Comparison of ENCODE assay signal across 15 mouse cellular contexts in genomic region chr6:127853241-127853640, GRCm38 (mm10). TPM values are rescaled to one million over a fixed set of nuclear protein-coding genes. Genes with fewer than 3 reads are reported as not detected.
DNase-seq lines count a peak whose midpoint lies in the region; ATAC-seq and TF ChIP-seq lines count a peak whose summit lies in the region.
"Had no signal": no experiment of that assay in that cellular context is flagged by ENCODE, and none has a peak within 500 bp of the region (broad histone marks: within the 10 kb centered on the region; RNA-seq: fewer than 3 reads in every experiment).

No protein-coding gene starts in this region.

- no peaks in the 10 kb centered on the region for H3K36me3 ChIP-seq in heart, embryonic 16.5 days (ENCODE audit: control insufficient read depth, insufficient read depth)
- no peaks in the 10 kb centered on the region for H3K36me3 ChIP-seq in embryonic facial prominence, embryonic 12.5 days
- no peaks in the 10 kb centered on the region for H3K36me3 ChIP-seq in limb, embryonic 11.5 days (ENCODE audit: control insufficient read depth, insufficient read depth, low read length)
- H3K36me3 ChIP-seq in lung, postnatal 0 days (ENCODE audit: insufficient read depth, low read length), result no peaks in the 10 kb centered on the region
- H3K36me3 ChIP-seq in kidney, embryonic 15.5 days, result no peaks in the 10 kb centered on the region
- H3K36me3 ChIP-seq: neural tube, embryonic 15.5 days had no signal

- no peak overlapping the region for H3K27ac ChIP-seq in heart, embryonic 16.5 days (ENCODE audit: low read length)
- peak overlapping the region; percentile 46; the same call in 1 of the 2 replicates for H3K27ac ChIP-seq in embryonic facial prominence, embryonic 12.5 days
- peak overlapping the region; percentile 68 for H3K27ac ChIP-seq in limb, embryonic 11.5 days (replicated peaks; ENCODE audit: low read depth, low read length)
- peak overlapping the region; percentile 81 for H3K27ac ChIP-seq in lung, postnatal 0 days (ENCODE audit: low read length)
- no peak overlapping the region for H3K27ac ChIP-seq in kidney, embryonic 15.5 days

- no peak overlapping the region for H3K4me3 ChIP-seq in heart, embryonic 16.5 days (ENCODE audit: low read length)
- H3K4me3 ChIP-seq in embryonic facial prominence, embryonic 12.5 days, result no peak overlapping the region
- H3K4me3 ChIP-seq in limb, embryonic 11.5 days (ENCODE audit: low read depth, low read length), result no peak overlapping the region
- no peak overlapping the region for H3K4me3 ChIP-seq in lung, postnatal 0 days (ENCODE audit: low read depth, low read length)
- no peak overlapping the region for H3K4me3 ChIP-seq in kidney, embryonic 15.5 days (replicated peaks)
- H3K4me3 ChIP-seq: neural tube, embryonic 15.5 days had no signal

- no peak overlapping the region for H3K9ac ChIP-seq in heart, embryonic 16.5 days (ENCODE audit: low read length)
- H3K9ac ChIP-seq in embryonic facial prominence, embryonic 12.5 days, result no peak overlapping the region
- no peak overlapping the region for H3K9ac ChIP-seq in limb, embryonic 11.5 days (ENCODE audit: low read length)
- no peak overlapping the region for H3K9ac ChIP-seq in lung, postnatal 0 days (replicated peaks; ENCODE audit: low read depth)
- no peak overlapping the region for H3K9ac ChIP-seq in kidney, embryonic 15.5 days
- H3K9ac ChIP-seq: neural tube, embryonic 15.5 days had no signal

- ATAC-seq in heart, embryonic 16.5 days (replicated peaks; ENCODE audit: extremely low read depth, insufficient read depth, low FRiP score), result no peak
- no peak for ATAC-seq in embryonic facial prominence, embryonic 12.5 days (ENCODE audit: insufficient number of reproducible peaks, insufficient read depth, low FRiP score, low TSS enrichment)
- no peak for ATAC-seq in limb, embryonic 11.5 days (ENCODE audit: insufficient number of reproducible peaks, low FRiP score, low TSS enrichment, low read depth)
- peak; percentile 86 for ATAC-seq in lung, postnatal 0 days
- ATAC-seq in kidney, embryonic 15.5 days (replicated peaks; ENCODE audit: low FRiP score), result no peak
- ATAC-seq: inflammation-experienced regulatory T-cells, adult 6 months had no signal

- 75% methylated on average over 7 of the region's 7 CpGs for WGBS in heart, embryonic 16.5 days
- 91% methylated on average over 7 of the region's 7 CpGs for WGBS in embryonic facial prominence, embryonic 12.5 days
- 90% methylated on average over 7 of the region's 7 CpGs for WGBS in limb, embryonic 11.5 days
- 63% methylated on average over 7 of the region's 7 CpGs for WGBS in lung, postnatal 0 days
- 96% methylated on average over 7 of the region's 7 CpGs for WGBS in kidney, embryonic 15.5 days

- TF ChIP-seq EP300 in lung, postnatal 0 days (IDR thresholded peaks at IDR 0.05), result peak; percentile 97

- no peaks in the 10 kb centered on the region for H3K9me3 ChIP-seq in heart, embryonic 16.5 days (replicated peaks; ENCODE audit: control insufficient read depth, low read length)
- no peaks in the 10 kb centered on the region for H3K9me3 ChIP-seq in embryonic facial prominence, embryonic 12.5 days
- no peaks in the 10 kb centered on the region for H3K9me3 ChIP-seq in limb, embryonic 11.5 days (ENCODE audit: control insufficient read depth, low read length)
- no peaks in the 10 kb centered on the region for H3K9me3 ChIP-seq in lung, postnatal 0 days (ENCODE audit: low read length)
- no peaks in the 10 kb centered on the region for H3K9me3 ChIP-seq in kidney, embryonic 15.5 days (replicated peaks)
- H3K9me3 ChIP-seq: neural tube, embryonic 15.5 days had no signal

- peaks cover 8% of the 10 kb centered on the region; the same call in 1 of the 2 replicates for H3K4me1 ChIP-seq in heart, embryonic 16.5 days (ENCODE audit: control insufficient read depth, insufficient read depth, low read length)
- peaks cover 26% of the 10 kb centered on the region for H3K4me1 ChIP-seq in embryonic facial prominence, embryonic 12.5 days
- peaks cover 28% of the 10 kb centered on the region for H3K4me1 ChIP-seq in limb, embryonic 11.5 days (ENCODE audit: control insufficient read depth, insufficient read depth, low read length)
- H3K4me1 ChIP-seq in lung, postnatal 0 days (ENCODE audit: insufficient read depth, low read depth, low read length), result no peaks in the 10 kb centered on the region; the same call in 1 of the 2 replicates
- peaks cover 14% of the 10 kb centered on the region for H3K4me1 ChIP-seq in kidney, embryonic 15.5 days

- no peak for TF ChIP-seq CTCF in lung, postnatal 0 days (IDR thresholded peaks at IDR 0.05)

- peak overlapping the region; percentile 41; the same call in 1 of the 2 replicates for H3K4me2 ChIP-seq in heart, embryonic 16.5 days (ENCODE audit: low read depth, low read length)
- peak overlapping the region; percentile 31 for H3K4me2 ChIP-seq in embryonic facial prominence, embryonic 12.5 days (replicated peaks)
- no peak overlapping the region for H3K4me2 ChIP-seq in limb, embryonic 11.5 days (ENCODE audit: low read depth, severe bottlenecking)
- H3K4me2 ChIP-seq in lung, postnatal 0 days (replicated peaks; ENCODE audit: low read depth, low read length), result peak overlapping the region; percentile 37
- H3K4me2 ChIP-seq in kidney, embryonic 15.5 days, result no peak overlapping the region

- DNase-seq in heart, adult 18-20 months, result no peak
- no peak for DNase-seq in limb, embryonic 11.5 days (ENCODE audit: low spot score)
- peak; percentile 94 for DNase-seq in lung, postnatal 0 days (ENCODE audit: low spot score)
- DNase-seq in right cerebral cortex, postnatal 25 days, result no peak
- no peak for DNase-seq in Muller cell, postnatal 12 days (ENCODE audit: inconsistent ontology term)
- DNase-seq: adrenal gland, postnatal 25 days; gastrocnemius, postnatal 10 days; right cerebral cortex, adult 18-20 months had no signal

- 0 out of 2 replicates have a peak, but pooled peaks cover 2% of the 10 kb centered on the region for H3K27me3 ChIP-seq in heart, embryonic 16.5 days (ENCODE audit: control insufficient read depth, insufficient read depth, low read length)
- no peaks in the 10 kb centered on the region for H3K27me3 ChIP-seq in embryonic facial prominence, embryonic 12.5 days
- H3K27me3 ChIP-seq in limb, embryonic 11.5 days (ENCODE audit: control insufficient read depth, insufficient read depth, low read length), result no peaks in the 10 kb centered on the region
- H3K27me3 ChIP-seq in lung, postnatal 0 days (replicated peaks; ENCODE audit: insufficient read depth, low read length), result no peaks in the 10 kb centered on the region
- no peaks in the 10 kb centered on the region for H3K27me3 ChIP-seq in kidney, embryonic 15.5 days
- H3K27me3 ChIP-seq: neural tube, embryonic 15.5 days had no signal

RNA-seq across cellular contexts. Expression of gene Tspan11, which starts 34.1 kb away (rescaled TPM):
- polyA plus RNA-seq in heart, embryonic 16.5 days (2015; fragmentation: Nextera tagmentation; extraction: Ambion mirVana), result 2.6 and 3.2 TPM in 2 replicates
- 1 to 10 TPM in 1 of 2 experiments, under 1 TPM in 1; 0.57 to 1.2 TPM for total RNA-seq in heart, adult 18-20 months (2021)
- polyA plus RNA-seq in embryonic facial prominence, embryonic 12.5 days (2016; fragmentation: Nextera tagmentation; extraction: Ambion mirVana), result 20.8 and 24.7 TPM in 2 replicates
- polyA plus RNA-seq in limb, embryonic 11.5 days (2014; fragmentation: Nextera tagmentation; extraction: Ambion mirVana), result 13.6 and 13.7 TPM in 2 replicates
- 45.0 and 64.3 TPM in 2 replicates for polyA plus RNA-seq in lung, postnatal 0 days (2015; fragmentation: Nextera tagmentation; extraction: Ambion mirVana)
- polyA plus RNA-seq in kidney, embryonic 15.5 days (2015; fragmentation: Nextera tagmentation; extraction: Ambion mirVana), result 7.5 and 7.6 TPM in 2 replicates
- total RNA-seq: megakaryocyte-erythroid progenitor cell, adult 5-6 weeks; MEL had no signal
- polyA plus RNA-seq: inflammation-experienced regulatory T-cells, adult 6 months had no signal

Comparison
In these comparisons a context has a peak if more than half of its experiments do, and no peak if none do; other contexts are left out.
1. H3K27ac ChIP-seq: peak in embryonic facial prominence, embryonic 12.5 days (single experiment), limb, embryonic 11.5 days (single experiment) and lung, postnatal 0 days (single experiment); none in heart, embryonic 16.5 days (single experiment) and kidney, embryonic 15.5 days (single experiment).
2. H3K4me2 ChIP-seq: peak in heart, embryonic 16.5 days (single experiment), embryonic facial prominence, embryonic 12.5 days (single experiment) and lung, postnatal 0 days (single experiment); none in limb, embryonic 11.5 days (single experiment) and kidney, embryonic 15.5 days (single experiment).